Mouse (Mus musculus) E14TG2a.4 (cell line): ENCODE measurements around the gene Lrrc20.

Source experiments
- CTCF ChIP-seq: conservative IDR thresholded peaks from 2 replicates; pipeline ENCODE4 v1.5.1; 2014; ENCODE audit warnings: low read length
- NANOG ChIP-seq: IDR thresholded peaks from 2 replicates; pipeline ENCODE4 v1.6.1; 2014; ENCODE audit warnings: borderline replicate concordance, low read length, mixed read lengths
- POU5F1 ChIP-seq: IDR thresholded peaks from 2 replicates; pipeline ENCODE4 v1.6.1; 2014; ENCODE audit warnings: low read length, borderline replicate concordance

DNA sequence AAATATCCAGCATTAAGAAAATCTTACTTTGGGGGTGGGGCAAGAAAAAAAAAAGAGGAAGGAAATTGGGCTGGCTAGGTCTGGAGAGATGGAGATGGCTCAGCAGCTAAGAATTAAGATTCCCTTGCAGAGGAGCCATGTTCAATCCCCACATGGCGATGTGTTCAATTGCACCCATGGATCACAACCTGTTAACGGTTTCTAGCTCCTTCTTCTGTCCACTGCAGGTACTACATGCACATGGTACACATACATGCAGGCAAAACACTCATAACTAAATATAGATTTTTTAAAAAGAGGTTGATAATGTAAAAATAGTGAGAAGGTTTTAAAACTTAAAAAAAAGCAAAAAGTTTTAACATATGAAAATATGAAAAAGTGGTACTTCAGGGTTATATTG, 142.9 kb downstream of the Lrrc20 start:
- TF ChIP-seq CTCF (peak; percentile 66), POU5F1 (no peak), NANOG (no peak)
